Mouse (Mus musculus) central nervous system, embryonic 14 days (tissue): ENCODE data around the gene Upf3b. TPM values are rescaled to one million over a fixed set of nuclear protein-coding genes. Genes with fewer than 3 reads are reported as not detected.

ENCODE experiments used
- polyA plus RNA-seq: library from polyadenylated mRNA; depleted of rRNA; stranded (reverse); fragments of >200 nt; gene quantifications from 2 replicates; pipeline ENCODE4 v1.2.3, GENCODE M21; 2012; rRNA removed

The Upf3b gene
- 43.8 and 50.5 TPM in 2 replicates for polyA plus RNA-seq

DNA sequence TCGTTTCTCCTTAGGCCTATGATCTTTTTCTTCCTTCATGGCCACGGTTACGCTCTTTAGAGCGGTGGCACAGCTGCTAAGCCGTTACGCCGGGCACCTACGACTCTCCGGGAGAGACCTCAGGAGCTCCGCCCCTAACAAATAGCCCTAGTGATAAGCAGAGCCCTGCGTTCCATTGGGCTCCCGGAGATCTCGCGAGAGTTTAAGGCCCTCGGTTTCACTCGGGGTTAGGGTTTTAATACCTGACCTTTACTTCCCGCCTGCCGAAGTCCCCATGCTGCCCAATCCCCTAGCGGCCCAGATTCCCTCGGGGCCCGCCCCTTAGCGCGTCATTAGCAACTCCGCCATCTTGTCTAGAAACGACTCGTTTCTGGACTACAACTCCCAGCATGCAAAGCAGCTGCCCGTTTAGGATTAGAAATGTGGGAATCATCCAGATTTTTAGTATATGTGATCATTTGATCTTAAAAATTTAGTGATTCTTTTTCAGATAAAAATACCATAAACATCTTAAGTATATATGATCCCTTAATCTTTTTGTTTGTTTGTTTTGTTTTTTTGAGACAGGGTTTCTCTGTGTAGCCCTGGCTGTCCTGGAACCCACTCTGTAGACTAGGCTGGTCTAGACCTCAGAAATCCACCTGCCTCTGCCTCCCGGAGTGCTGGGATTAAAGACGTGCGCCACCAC, at the start of gene Upf3b:
Gene Upf3b, minus strand, starts transcription at position 130 of the 688 bp plus-strand sequence.

DNA sequence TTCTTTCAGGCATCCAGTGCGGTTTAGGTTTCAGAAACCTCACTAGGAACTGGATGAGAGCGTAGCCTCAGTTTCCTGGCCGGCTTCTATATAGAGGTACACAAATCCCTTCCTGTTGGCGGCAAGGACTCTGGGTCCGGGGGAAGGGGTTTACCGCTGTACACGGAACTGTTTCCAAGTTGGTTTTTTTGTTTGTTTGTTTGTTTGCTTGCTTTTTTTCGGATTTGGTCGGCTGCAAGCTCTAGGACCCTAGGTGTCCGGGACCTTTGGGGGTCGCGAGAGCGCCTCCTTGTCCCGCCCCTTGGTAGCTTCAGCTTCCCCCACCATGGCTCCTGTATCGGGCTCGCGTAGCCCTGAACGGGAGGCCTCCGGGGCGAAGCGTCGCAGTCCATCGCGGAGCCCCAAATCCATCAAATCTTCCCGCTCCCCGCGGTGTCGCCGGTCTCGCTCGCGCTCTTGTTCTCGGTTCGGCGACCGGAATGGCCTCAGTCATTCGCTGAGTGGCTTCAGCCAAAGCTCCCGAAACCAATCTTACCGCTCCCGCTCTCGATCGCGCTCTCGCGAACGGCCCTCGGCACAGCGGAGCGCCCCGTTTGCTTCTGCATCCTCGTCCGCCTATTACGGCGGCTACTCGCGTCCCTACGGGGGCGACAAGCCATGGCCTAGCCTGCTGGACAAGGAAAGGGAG, 16.7 kb upstream of the Upf3b start, which contains the start of gene Nkap:
Gene Nkap, plus strand, starts transcription at position 125 of the 688 bp plus-strand sequence.

DNA sequence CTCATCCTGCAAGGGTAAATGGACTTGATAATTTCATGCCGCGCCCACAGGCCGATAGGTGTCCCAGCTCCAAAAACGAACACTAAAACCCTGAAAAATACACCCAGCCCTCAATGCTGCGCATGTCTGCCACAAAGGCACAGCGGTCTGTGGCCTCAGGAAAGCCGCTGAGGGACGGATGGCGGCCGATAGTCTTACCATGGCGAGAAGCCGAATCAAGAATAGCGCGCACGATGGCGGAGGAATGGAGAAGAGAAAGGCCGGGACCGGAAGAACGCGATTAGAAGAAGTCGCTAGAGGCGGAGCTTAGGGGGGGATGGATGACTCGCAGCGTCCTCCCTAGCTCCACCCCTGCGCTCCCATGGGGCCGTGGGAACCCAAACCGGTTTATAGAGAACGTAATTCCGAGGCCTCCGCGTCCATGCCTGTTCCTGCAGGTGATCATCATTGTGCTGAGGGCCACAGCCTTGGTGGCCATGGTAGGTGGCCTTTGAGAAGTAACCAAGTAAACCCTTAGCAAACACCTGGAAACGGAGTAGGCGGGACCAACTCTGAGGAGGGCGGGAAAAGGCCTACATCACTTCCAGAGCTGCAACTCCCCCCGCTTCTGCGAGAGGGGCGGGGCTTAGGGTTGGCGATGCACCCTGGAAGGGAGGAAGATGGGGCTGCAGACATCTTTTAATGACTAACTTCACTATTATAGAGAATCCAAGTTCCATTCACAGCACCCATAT, 25.0 kb downstream of the Upf3b start, which contains the start of gene Rpl39:
Gene Rpl39, minus strand, starts transcription at position 476 of the 734 bp plus-strand sequence.

DNA sequence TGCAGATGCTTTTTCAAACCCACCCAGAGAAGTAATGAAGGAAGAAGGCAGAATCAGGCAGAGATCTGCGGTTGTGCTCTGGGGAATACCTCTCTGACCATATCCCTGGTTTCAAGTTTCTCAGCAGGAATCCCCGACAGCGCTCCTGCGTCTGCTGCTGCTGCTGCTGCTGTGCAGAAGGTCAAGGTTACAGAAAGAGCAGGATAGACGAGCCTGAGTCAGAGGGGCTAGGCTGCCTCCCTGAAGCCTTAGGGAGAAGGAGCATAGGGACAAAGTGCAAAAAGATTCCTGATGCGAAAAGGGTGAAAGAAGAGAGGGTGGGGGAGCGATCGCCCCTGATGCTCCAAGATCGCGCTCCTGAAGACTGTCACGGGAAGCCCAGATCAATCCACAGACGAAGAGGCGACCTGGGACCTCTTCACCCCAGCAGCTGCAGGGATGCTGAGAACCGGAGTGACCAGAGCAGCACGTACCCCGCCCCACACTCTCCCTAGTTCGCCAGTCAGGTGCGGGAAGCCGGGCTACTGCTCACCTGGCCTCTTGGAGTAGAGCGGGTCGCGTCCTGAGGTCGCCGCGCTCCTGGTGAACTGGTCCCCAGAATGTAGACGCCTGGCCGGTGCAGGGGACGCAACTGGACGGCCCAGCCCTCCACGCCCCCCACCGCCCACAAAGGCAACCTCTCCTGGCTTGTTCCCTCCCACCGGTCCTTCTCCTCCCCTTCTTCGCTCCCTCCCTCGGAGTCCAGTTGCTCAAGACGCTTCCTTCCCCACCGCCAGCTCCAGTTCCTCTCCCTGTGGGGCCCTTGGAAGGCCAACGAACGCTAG, 61.8 kb downstream of the Upf3b start, which contains the start of gene Sowahd:
Gene Sowahd, plus strand, starts transcription at position 780 of the 824 bp plus-strand sequence.

Other genes with a start within 250 kb of the Upf3b start
- gene Ube2a, start 236.4 kb downstream of the Upf3b start, polyA plus RNA-seq = 43.0 and 44.7 TPM in 2 replicates
- gene C330007P06Rik, start 236.2 kb downstream of the Upf3b start, polyA plus RNA-seq = 20.1 and 22.0 TPM in 2 replicates
- gene Nkrf, start 207.4 kb downstream of the Upf3b start, polyA plus RNA-seq = 11.8 and 12.7 TPM in 2 replicates
- 50.7 and 52.5 TPM in 2 replicates for gene Sept6, start 118.5 kb downstream of the Upf3b start, polyA plus RNA-seq
- gene Sowahd, start 61.5 kb downstream of the Upf3b start, polyA plus RNA-seq = not detected in 2 replicates
- 779 and 800 TPM in 2 replicates for gene Rpl39, start 24.9 kb downstream of the Upf3b start, polyA plus RNA-seq
- gene Nkap, start 16.5 kb upstream of the Upf3b start, polyA plus RNA-seq = 9.3 and 9.5 TPM in 2 replicates
- 0.23 and 0.25 TPM in 2 replicates for gene Akap14, start 58.5 kb upstream of the Upf3b start, polyA plus RNA-seq
- gene Ndufa1, start 80.8 kb upstream of the Upf3b start, polyA plus RNA-seq = 320 and 343 TPM in 2 replicates
- gene Rnf113a1, start 80.9 kb upstream of the Upf3b start, polyA plus RNA-seq = 10.2 and 11.0 TPM in 2 replicates
- not detected in 2 replicates for gene Gm9, start 100.7 kb upstream of the Upf3b start, polyA plus RNA-seq
- not detected in 2 replicates for gene Rhox1, start 111.9 kb upstream of the Upf3b start, polyA plus RNA-seq
- 0.10 TPM in 1 of 2 replicates, not detected in the other for gene Rhox2a, start 134.7 kb upstream of the Upf3b start, polyA plus RNA-seq
- not detected in 2 replicates for gene Rhox3a, start 139.6 kb upstream of the Upf3b start, polyA plus RNA-seq
- gene Rhox4a, start 155.0 kb upstream of the Upf3b start, polyA plus RNA-seq = not detected in 2 replicates